Mouse (Mus musculus) cerebellum, postnatal 36 days (tissue): ENCODE measurements around the gene Ebf1.

Source experiments
- DNase-seq, 2 experiments: peaks; one replicate each; pipeline ENCODE4 v3.0.0; 2021 to 2022; ENCODE audit warnings: mixed read lengths in 2 of 2

Gene Ebf1

GRCm38 (mm10) chr11:44785063-44785462 lies 167.9 kb downstream of the Ebf1 start:
- DNase-seq: no peak

GRCm38 (mm10) chr11:44785479-44785878 lies 168.4 kb downstream of the Ebf1 start:
- no peak for DNase-seq

DNA sequence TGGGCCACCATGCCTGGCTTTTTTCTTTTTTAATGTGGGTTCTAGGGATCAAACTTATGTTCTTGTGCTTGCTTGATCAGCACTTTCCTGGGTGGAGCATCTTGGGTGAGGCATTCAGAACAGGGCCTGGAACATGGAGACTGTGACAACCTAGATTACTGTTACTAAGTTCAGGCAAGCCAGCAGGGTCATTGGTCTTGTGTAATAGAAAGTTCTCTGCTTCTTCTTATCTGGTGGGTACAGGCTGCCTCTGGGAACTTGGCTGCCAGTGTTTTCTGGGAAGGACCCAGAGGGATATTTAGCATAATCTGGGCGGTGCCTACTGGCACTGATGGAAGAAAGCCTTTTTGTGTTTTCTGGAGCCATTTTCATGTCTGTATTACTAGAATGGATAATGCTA lies 170.9 kb downstream of the Ebf1 start:
- DNase-seq: no peak

DNA sequence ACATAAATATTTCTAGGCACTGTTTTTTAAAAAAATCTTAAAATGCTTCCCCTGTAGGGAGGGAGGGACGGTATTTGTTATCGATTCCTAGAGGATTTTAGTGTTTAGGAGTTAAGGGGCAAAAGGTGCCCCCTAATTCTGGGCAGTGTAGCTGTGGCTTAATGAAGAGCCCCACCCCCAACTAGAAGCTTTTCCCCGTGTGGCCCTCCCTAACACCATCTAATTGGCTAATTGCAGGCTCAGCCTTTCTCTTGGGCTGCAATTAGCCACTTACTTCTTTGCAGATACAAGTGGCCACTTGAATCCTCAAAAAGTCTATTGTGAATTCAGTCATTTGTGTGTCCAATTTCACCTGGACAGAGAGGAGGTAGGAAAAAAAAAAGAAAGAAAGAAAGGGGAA lies 175.7 kb downstream of the Ebf1 start:
- no peak for DNase-seq

DNA sequence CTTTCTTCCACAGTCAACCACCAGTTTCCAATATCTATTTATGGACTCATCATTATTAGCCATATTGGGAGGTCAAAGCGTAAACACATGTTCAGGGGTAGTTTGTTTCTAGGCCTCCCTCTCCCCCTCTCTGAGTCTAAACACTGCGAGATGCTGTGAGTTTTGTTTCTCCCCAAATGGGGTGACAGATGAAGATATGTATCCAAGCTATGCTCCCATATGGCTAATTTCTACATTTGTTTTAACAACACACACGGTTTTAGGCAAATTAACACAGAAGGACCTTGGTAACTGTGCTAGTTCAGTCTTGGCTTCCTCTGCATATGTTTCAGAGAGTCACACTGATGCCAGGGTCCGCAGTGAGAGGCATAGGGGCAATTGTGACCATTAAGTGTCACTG lies 177.8 kb downstream of the Ebf1 start:
- no peak for DNase-seq

DNA sequence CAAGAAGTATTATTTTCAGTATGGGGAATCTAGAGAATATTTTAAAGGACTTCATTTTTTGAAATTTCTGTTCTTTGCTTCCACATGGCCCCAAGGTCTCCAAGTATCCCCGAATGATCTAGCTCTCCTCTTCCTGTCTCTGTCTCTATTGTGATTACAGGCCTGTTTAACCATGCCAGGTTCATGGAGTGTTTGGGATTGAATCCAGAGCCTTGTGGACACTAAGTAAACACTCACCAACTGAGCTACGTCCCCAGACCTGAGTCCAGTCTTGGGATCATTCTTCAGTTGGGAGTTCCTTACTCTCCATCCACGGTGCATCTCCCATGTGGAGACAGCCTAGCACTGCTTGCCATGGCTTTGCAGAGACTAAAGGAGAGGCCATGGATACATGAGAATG lies 178.7 kb downstream of the Ebf1 start:
- DNase-seq: peak; percentile 22 to 50

DNA sequence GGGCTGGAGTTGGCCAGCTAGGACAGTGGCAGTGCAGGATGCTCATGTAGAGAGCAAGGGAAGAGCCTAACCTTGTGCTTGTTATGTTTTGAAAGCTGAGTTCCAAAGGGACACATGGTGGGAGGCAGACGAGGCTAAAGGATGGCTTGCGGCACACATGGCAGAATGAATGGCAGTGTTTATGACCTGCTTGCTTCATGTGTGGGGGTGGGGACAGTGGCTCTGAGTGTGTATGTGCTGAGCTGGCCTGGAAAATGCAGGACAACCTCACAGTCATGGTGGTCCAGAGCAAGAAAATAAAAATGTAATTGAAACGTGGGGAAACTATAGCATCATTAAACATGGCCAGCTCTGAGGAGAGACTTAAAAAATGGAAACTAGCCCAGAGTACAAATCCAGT lies 181.2 kb downstream of the Ebf1 start:
- DNase-seq: no peak

- no peak for DNase-seq
Measured at GRCm38 (mm10) chr11:44804046-44804445, 186.9 kb downstream of the Ebf1 start.

DNA sequence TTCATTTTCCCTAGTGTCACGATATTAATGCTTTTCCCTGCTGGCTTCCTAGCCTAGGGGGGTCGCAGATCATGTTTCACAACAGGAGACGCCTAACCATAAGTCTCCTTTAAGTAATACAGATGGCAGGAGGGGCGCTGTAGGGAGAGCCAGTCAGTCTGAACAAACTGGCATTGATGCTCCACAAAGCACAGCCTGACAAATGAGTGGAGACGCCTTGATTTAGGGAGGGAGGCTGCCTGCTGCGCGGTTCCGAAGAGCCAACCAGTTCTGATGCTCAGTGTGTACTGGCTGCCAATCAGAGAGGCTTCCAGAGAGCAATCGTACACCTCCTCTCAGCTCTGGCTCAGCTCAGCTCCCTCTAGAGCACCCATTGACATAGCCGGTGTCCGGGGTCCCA lies 189.5 kb downstream of the Ebf1 start:
- peak; percentile 76 for DNase-seq

DNA sequence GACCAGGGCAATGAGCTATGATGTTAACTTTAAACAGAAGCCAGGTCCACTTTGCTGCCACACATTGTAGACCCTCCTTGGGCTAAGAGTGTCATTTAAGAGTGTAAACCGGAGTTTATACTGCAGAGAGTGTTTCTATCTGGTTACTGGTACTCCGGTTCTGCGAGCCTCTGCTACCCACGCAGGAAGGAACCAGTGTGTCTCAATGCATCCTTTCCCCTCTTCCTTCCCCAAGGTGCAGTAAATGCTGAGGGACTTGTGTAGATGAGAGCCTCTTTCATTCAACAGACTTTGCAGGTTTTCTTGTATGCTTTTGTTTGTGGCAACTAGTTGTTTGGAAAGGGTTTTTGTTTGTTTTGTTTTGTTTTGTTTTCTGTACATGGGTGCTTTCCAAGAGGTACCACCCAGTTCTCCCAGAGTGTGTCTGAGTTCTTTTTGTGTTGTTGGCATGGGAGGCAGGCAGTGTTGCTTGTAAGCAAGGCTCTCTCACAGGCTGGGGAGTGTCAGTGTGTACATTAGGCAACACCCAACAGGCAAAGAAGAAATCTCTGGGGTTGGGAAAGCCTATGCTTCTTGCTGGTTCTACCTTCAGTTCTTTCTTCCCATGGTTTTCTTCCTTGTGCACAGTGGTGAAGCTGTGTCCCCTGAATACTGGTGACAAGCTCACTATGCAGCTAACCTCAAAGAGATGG lies 191.9 kb downstream of the Ebf1 start:
- no peak for DNase-seq

GRCm38 (mm10) chr11:44811007-44811406 lies 193.9 kb downstream of the Ebf1 start:
- no peak for DNase-seq

GRCm38 (mm10) chr11:44812193-44812746 lies 195.2 kb downstream of the Ebf1 start:
- no peak for DNase-seq

- no peak for DNase-seq
Measured at GRCm38 (mm10) chr11:44813534-44813933, 196.4 kb downstream of the Ebf1 start.

DNA sequence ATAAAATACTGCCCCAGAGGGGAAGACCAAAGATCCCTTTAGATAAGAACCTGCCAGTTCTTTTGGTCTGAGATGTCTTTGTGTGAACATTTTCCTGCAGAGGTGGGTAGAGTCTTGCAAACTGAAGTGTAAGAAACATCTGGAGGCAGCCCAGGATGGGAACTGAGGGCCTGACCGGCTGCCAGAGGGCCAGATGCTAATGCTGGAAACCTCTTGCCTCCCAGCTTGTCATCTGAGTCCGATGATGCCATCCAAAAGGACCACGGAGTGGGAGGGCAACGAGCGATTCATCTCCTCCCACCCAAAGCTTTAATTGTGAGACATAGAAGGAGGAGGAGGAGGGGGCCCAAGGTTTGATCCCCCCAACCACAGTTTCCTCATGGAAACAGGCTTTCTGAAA lies 197.7 kb downstream of the Ebf1 start:
- no peak for DNase-seq

GRCm38 (mm10) chr11:44815991-44816390 lies 198.9 kb downstream of the Ebf1 start:
- no peak for DNase-seq

- no peak for DNase-seq
Measured at GRCm38 (mm10) chr11:44822312-44822711, 205.2 kb downstream of the Ebf1 start.

- DNase-seq: peak; percentile 29 to 38
Measured at GRCm38 (mm10) chr11:44832227-44832939, 215.3 kb downstream of the Ebf1 start.

DNA sequence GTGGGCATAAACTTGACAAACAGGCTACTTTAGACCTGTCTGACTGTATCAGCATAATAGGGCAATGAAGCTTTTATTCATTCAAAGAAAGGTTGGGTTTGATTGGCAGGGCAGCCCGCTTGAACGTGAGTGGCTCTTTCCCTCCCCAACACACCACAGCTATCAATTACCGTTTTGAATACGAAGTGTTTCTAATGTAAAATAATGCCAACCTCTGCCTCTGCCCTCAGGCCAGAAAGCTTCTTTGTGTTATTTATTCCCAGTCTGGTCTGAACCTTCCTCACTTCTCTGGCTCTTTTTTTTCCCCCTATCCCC lies 215.8 kb downstream of the Ebf1 start:
- DNase-seq: no peak

GRCm38 (mm10) chr11:44833351-44833996 lies 216.4 kb downstream of the Ebf1 start:
- peak; percentile 30 to 43 for DNase-seq

DNA sequence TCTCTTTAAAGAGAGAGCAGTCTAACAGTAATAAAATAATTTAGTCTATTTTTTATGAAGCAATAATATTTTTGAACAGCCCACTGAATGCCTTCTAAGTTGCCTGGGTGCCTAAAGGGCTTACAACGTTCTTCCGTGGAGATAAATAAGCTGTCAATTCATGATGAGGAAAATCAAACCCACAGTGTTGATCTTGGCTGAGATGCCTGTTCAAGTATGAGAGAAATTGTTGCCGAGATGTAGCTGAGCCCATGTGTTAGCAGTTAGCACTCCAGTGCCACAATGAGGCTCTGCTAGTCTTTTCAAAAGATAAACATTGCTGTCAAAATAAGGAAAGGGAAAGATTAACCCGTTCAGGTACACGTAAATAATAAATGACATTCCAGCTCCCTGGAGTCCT lies 218.0 kb downstream of the Ebf1 start:
- no peak for DNase-seq

DNA sequence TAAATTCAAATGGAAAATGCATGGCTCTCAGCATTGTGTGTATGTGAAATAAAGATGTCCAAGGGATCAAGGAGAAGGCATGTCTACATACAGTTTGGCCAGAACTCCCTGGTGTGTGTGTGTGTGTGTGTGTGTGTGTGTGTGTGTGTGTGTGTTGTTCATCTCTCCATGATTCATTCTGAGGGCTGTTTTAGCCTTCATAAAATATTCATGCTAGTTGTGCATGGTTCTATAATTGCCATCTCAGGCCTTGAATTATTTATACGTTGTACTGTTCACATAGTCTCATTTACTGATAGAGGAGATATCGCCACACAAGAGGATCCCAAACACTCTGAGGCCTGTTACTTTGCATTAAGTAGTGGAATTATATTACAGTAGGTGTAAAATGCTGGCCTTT lies 220.5 kb downstream of the Ebf1 start:
- DNase-seq: no peak

- DNase-seq: no peak
Measured at GRCm38 (mm10) chr11:44841127-44842056, 224.3 kb downstream of the Ebf1 start.

DNA sequence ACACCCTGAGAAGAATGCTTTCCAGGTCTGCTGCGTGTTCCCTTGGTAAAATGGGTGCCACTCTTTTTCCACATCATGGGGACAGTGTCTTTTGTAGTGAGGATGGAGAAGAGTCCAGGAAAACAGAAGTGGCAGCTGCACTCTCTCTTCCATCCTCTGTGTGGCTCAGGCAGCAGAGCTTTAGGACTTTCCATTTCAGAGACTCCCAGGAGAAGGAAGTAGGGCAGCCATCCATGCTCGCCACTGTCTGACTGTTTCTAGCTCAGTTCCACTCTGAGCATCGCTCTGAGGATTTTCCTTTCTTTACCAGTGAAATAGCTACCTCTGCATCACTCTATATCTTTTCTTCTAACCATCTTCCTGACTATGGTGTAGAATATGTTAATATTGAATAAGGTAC lies 234.8 kb downstream of the Ebf1 start:
- DNase-seq: no peak
